In the genomic region with DNA sequence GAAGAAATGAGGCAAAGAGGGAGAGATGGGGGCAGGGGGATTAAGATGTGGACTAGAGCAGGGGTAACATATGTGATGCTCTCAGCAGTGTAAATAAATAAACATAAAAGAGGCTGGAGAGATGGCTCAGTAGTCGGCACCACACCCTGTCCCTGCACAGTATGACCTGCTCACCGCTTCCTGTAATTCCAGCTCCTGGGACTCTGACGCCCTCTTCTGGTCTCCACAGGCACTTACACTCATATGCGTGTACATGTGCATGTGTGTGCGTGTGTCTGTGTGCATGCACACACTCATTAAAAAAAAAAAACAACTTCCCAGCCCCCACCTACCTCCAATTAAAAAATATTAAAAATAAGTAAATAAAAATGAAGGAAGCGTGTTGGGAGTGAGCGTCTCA, we compare ENCODE assay signal across 16 mouse cellular contexts. TPM values are rescaled to one million over a fixed set of nuclear protein-coding genes. Genes with fewer than 3 reads are reported as not detected.
DNase-seq lines count a peak whose midpoint lies in the region; TF ChIP-seq lines count a peak whose summit lies in the region.
"Had no signal": no experiment of that assay in that cellular context is flagged by ENCODE, and none has a peak within 500 bp of the region (broad histone marks: within the 10 kb centered on the region; RNA-seq: fewer than 3 reads in every experiment).

No protein-coding gene starts in this region.

- TF ChIP-seq EP300 in CH12.LX (IDR thresholded peaks at IDR 0.05; ENCODE audit: low read length) (no peak), MEL (IDR thresholded peaks at IDR 0.05; ENCODE audit: low read depth in 1 of 2, low read length in 2 of 2) (no peak)

- H3K79me2 ChIP-seq in liver, adult 2 months (ENCODE audit: control insufficient read depth, insufficient read depth, low read length): peaks cover 34% of the 10 kb centered on the region
- H3K79me2 ChIP-seq in CH12.LX (replicated peaks; ENCODE audit: control insufficient read depth, extremely low read depth, insufficient read depth, poor library complexity, severe bottlenecking): peaks cover 3% of the 10 kb centered on the region
- H3K79me2 ChIP-seq in MEL (ENCODE audit: control insufficient read depth, insufficient read depth, low read length, poor library complexity): no peaks in the 10 kb centered on the region

- WGBS in liver, adult 2 months: 84% methylated on average over 7 of the region's 7 CpGs

- H3K4me2 ChIP-seq in CH12.LX (ENCODE audit: insufficient read depth, low read depth, poor library complexity, severe bottlenecking): no peak overlapping the region
- H3K4me2 ChIP-seq: forebrain, embryonic 15.5 days; limb, embryonic 13.5 days; lung, embryonic 15.5 days had no signal

- H3K9me3 ChIP-seq in CH12.LX (replicated peaks; ENCODE audit: low read length) (peaks cover 3% of the 10 kb centered on the region), MEL (replicated peaks; ENCODE audit: insufficient read depth, low read length) (no peaks in the 10 kb centered on the region)
- H3K9me3 ChIP-seq: forebrain, embryonic 15.5 days; lung, embryonic 15.5 days had no signal

- peaks cover 35% of the 10 kb centered on the region for H3K4me1 ChIP-seq in liver, adult 2 months (ENCODE audit: control insufficient read depth, insufficient read depth, low read length)
- H3K4me1 ChIP-seq in CH12.LX (ENCODE audit: control insufficient read depth in 1 of 2, insufficient read depth in 2 of 2) (peaks cover 7 to 36% of the 10 kb centered on the region in 2 experiments; a peak in 3 of 4 replicates), MEL (ENCODE audit: control insufficient read depth in 1 of 2, insufficient read depth in 2 of 2, low read length in 2 of 2) (no peaks in the 10 kb centered on the region)
- H3K4me1 ChIP-seq: forebrain, embryonic 15.5 days had no signal

- peaks cover 8% of the 10 kb centered on the region for H3K36me3 ChIP-seq in liver, adult 2 months (ENCODE audit: control insufficient read depth, insufficient read depth, low read length)
- H3K36me3 ChIP-seq in CH12.LX (replicated peaks in 1 of 2; ENCODE audit: control insufficient read depth in 1 of 2, insufficient read depth in 1 of 2, low read length in 1 of 2) (peaks cover 0 to 4% of the 10 kb centered on the region in 2 experiments), MEL (ENCODE audit: control insufficient read depth in 1 of 2, insufficient read depth in 2 of 2, low read length in 2 of 2) (no peaks in the 10 kb centered on the region)
- H3K36me3 ChIP-seq: forebrain, embryonic 15.5 days; limb, embryonic 13.5 days; lung, embryonic 15.5 days had no signal

- H3K9ac ChIP-seq in liver, adult 2 months (ENCODE audit: low read depth, low read length): no peak overlapping the region
- H3K9ac ChIP-seq in CH12.LX (ENCODE audit: insufficient read depth, low read depth) (no peak overlapping the region), MEL (ENCODE audit: control insufficient read depth, low read depth, low read length, poor library complexity, severe bottlenecking) (no peak overlapping the region)
- H3K9ac ChIP-seq: forebrain, embryonic 15.5 days; limb, embryonic 13.5 days; lung, embryonic 15.5 days had no signal

- no peak for TF ChIP-seq POLR2A in liver, adult 2 months (IDR thresholded peaks at IDR 0.05; ENCODE audit: extremely low read depth, insufficient read depth, low read length)
- TF ChIP-seq POLR2A in CH12.LX (IDR thresholded peaks at IDR 0.05; ENCODE audit: low read depth, low read length) (no peak), MEL (IDR thresholded peaks at IDR 0.05; ENCODE audit: control insufficient read depth in 1 of 2, insufficient read depth in 1 of 2, low read depth in 1 of 2, low read length in 2 of 2, poor library complexity in 1 of 2) (no peak)

- TF ChIP-seq RAD21 in CH12.LX (IDR thresholded peaks at IDR 0.05; ENCODE audit: low read depth, low read length) (peak; percentile 7), MEL (IDR thresholded peaks at IDR 0.05; ENCODE audit: low read depth, low read length) (peak; percentile 41)

- no peak for DNase-seq in liver, adult 2 months (ENCODE audit: extremely low read depth, low read depth, low spot score)
- DNase-seq in liver: no peak
- DNase-seq in CH12.LX (ENCODE audit: extremely low read depth): no peak
- DNase-seq in MEL (ENCODE audit: low read depth, low spot score): peak; percentile 18
- DNase-seq in induced T-regulatory cell, adult 2 months (ENCODE audit: low read depth): peak; percentile 28
- no peak for DNase-seq in right cerebral cortex, postnatal 36 days (ENCODE audit: low spot score in 2 of 2)
- no peak for DNase-seq in spleen, postnatal 14 days (ENCODE audit: low spot score in 2 of 2)
- no peak for DNase-seq in gastrocnemius, postnatal 25 days
- DNase-seq: cerebellum, adult 18-20 months; heart, adult 11 months; kidney, postnatal 4 days; thymus, postnatal 4 days had no signal

- no peaks in the 10 kb centered on the region for H3K27me3 ChIP-seq in liver, adult 2 months (ENCODE audit: control insufficient read depth, insufficient read depth, low read length)
- H3K27me3 ChIP-seq in CH12.LX (replicated peaks) (no peaks in the 10 kb centered on the region), MEL (ENCODE audit: control insufficient read depth in 1 of 2, insufficient read depth in 2 of 2, low read length in 2 of 2) (no peaks in the 10 kb centered on the region)
- H3K27me3 ChIP-seq: forebrain, embryonic 15.5 days; lung, embryonic 15.5 days had no signal

- H3K27ac ChIP-seq in liver, adult 2 months (replicated peaks; ENCODE audit: insufficient read depth, low read depth, low read length): no peak overlapping the region
- no peak overlapping the region for H3K27ac ChIP-seq in CH12.LX (ENCODE audit: insufficient read depth, low read depth)
- H3K27ac ChIP-seq in MEL (ENCODE audit: control insufficient read depth, low read depth, low read length): no peak overlapping the region
- H3K27ac ChIP-seq: forebrain, embryonic 15.5 days; limb, embryonic 13.5 days; lung, embryonic 15.5 days had no signal

- H3K4me3 ChIP-seq in liver, adult 2 months (ENCODE audit: insufficient read depth, low read depth, low read length): no peak overlapping the region
- H3K4me3 ChIP-seq in CH12.LX (replicated peaks in 1 of 3; ENCODE audit: low read depth in 2 of 3, low read length in 2 of 3, poor library complexity in 1 of 3) (no peak overlapping the region), MEL (ENCODE audit: control insufficient read depth in 1 of 2, insufficient read depth in 1 of 2, low read depth in 2 of 2, low read length in 2 of 2) (no peak overlapping the region)
- H3K4me3 ChIP-seq: erythroblast, embryonic 14.5 days; forebrain, embryonic 15.5 days; limb, embryonic 13.5 days; lung, embryonic 15.5 days had no signal

- dilution Hi-C loops in CH12.LX (cut with MboI; ENCODE audit: extremely low pct_ligation_motif_present, extremely low pct_unique_long_range_greater_than_20kb, low sequenced_read_pairs): no loop called here

- in situ Hi-C loops in CH12.LX (cut with MboI; ENCODE audit: low pct_ligation_motif_present, low pct_unique_long_range_greater_than_20kb, low sequenced_read_pairs): no loop called here

- TF ChIP-seq CTCF in liver, adult 2 months (IDR thresholded peaks at IDR 0.05; ENCODE audit: low read depth, low read length): peak; percentile 67
- peak in 1 of 2 experiments; percentile 30; a peak in 1 of 4 replicates for TF ChIP-seq CTCF in CH12.LX (conservative IDR thresholded peaks at IDR 0.05 in 1 of 2, IDR thresholded peaks at IDR 0.05 in 1 of 2; ENCODE audit: low read depth in 2 of 2, low read length in 2 of 2)
- peak; percentile 15 to 35 (median 16); a peak in 3 of 6 replicates for TF ChIP-seq CTCF in MEL (IDR thresholded peaks at IDR 0.05 in 2 of 3, conservative IDR thresholded peaks at IDR 0.05 in 1 of 3; ENCODE audit: control insufficient read depth in 1 of 3, insufficient read depth in 1 of 3, low read depth in 2 of 3, low read length in 3 of 3, poor library complexity in 1 of 3, severe bottlenecking in 1 of 3)

TF ChIP-seq in CH12.LX, 34 proteins besides CTCF, POLR2A, EP300 and RAD21:
- TF ChIP-seq ZNF384 (IDR thresholded peaks at IDR 0.05; ENCODE audit: low read depth, low read length) (no peak), NELFE (IDR thresholded peaks at IDR 0.05; ENCODE audit: low read depth, low read length) (no peak), JUN (IDR thresholded peaks at IDR 0.05; ENCODE audit: insufficient read depth, low read depth, low read length) (no peak), BHLHE40 (IDR thresholded peaks at IDR 0.05; ENCODE audit: low read depth, low read length) (no peak), MAFK (IDR thresholded peaks at IDR 0.05; ENCODE audit: insufficient replicate concordance, low read length) (no peak), ETS1 (conservative IDR thresholded peaks at IDR 0.05; ENCODE audit: low read depth, low read length) (no peak), ELF1 (IDR thresholded peaks at IDR 0.05; ENCODE audit: low read depth, low read length) (no peak), IRF4 (IDR thresholded peaks at IDR 0.05; ENCODE audit: low read depth, low read length) (no peak)

TF ChIP-seq in MEL, 35 proteins besides CTCF, POLR2A, EP300 and RAD21:
- TF ChIP-seq ZC3H11A (IDR thresholded peaks at IDR 0.05; ENCODE audit: low read depth, low read length) (0 out of 2 replicates have a peak, but pooled peaks have one; percentile 17), GATA1 (IDR thresholded peaks at IDR 0.05; ENCODE audit: low read depth, low read length) (no peak), SIN3A (IDR thresholded peaks at IDR 0.05; ENCODE audit: low read length) (no peak)

RNA-seq across cellular contexts. Expression of a gene that starts 38.3 kb away (rescaled TPM):
- total RNA-seq in liver, adult 2 months (2014; rRNA removed): 63.5 and 81.8 TPM in 2 replicates
- 47.4 and 58.7 TPM in 2 replicates for polyA plus RNA-seq in liver, adult 2 months (2012; rRNA removed)
- total RNA-seq in CH12.LX (2012; rRNA removed) (9.2 and 11.3 TPM in 2 replicates), CH12.LX (2014; rRNA removed) (0.08 and 0.43 TPM in 2 replicates), MEL (2012; rRNA removed) (not detected in 2 replicates)
- polyA plus RNA-seq in CH12.LX (2012; ENCODE audit: insufficient read length, low read depth) (0.91 and 1.1 TPM in 2 replicates), MEL (2012; ENCODE audit: insufficient read depth in 1 of 2, insufficient read length in 2 of 2, low read depth in 1 of 2, low replicate concordance in 2 of 2, missing spikeins in 1 of 2) (not detected)
- 1 to 10 TPM in 1 of 2 experiments, under 1 TPM in 1; 0.61 to 1.2 TPM for total RNA-seq in gastrocnemius, postnatal 25 days (2021)

Comparison
In these comparisons a context has a peak if more than half of its experiments do, and no peak if none do; other contexts are left out.
1. DNase-seq: peak in MEL (single experiment) and induced T-regulatory cell, adult 2 months (single experiment); none in liver, adult 2 months (single experiment), liver (single experiment), CH12.LX (single experiment), right cerebral cortex, postnatal 36 days (0 of 2), spleen, postnatal 14 days (0 of 2) and gastrocnemius, postnatal 25 days (single experiment).